Mouse (Mus musculus) thymus, postnatal 36 days (tissue): ENCODE results near the gene Hpdl.
"Not testable (repeated sequence)": the region's sequence is repeated elsewhere in the genome, so short reads cannot be mapped to it uniquely, and the experiment has no call there.

ENCODE experiments used
- DNase-seq, 2 experiments: peaks; one replicate each; pipeline ENCODE4 v3.0.0; 2022; ENCODE audit warnings: mixed read lengths in 2 of 2

Hpdl gene

DNA sequence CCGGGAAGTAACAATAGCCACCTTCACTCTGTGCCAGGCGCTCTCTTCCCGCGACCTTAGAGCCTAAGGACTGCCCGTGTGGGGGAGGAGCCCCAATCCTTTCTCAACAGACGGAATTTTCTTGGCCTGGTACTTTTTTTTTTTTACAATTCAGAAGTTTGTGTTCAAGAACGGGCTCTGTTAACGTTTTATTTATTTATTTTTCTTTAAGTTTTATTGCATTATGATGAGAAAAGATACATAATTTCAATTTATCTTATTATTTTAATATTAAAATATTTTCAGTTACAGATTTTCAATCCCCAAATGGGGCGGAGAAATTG lies at the start of gene Hpdl:
Gene Hpdl (minus strand): TSS at position 14 of the 323 bp plus-strand sequence.
- no peak for DNase-seq

DNA sequence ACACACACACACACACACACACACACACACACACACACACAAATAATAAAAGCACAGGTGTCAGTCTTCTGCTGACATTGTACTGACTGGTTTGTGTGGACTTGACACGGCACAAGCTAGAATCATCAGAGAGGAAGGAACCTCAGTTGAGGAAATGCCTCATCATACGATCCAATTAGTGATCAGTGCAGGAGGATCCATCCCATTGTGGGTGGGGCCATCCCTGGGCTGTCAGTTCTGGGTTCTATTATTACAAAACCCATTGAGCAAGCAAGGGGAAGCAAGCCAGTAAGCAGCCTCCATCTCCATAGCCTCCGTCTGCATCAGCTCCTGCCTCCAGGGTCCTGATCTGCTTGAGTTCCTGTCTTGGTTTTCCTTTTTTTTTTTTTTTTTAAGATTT lies 48.4 kb upstream of the Hpdl start:
- DNase-seq, result no peak

DNA sequence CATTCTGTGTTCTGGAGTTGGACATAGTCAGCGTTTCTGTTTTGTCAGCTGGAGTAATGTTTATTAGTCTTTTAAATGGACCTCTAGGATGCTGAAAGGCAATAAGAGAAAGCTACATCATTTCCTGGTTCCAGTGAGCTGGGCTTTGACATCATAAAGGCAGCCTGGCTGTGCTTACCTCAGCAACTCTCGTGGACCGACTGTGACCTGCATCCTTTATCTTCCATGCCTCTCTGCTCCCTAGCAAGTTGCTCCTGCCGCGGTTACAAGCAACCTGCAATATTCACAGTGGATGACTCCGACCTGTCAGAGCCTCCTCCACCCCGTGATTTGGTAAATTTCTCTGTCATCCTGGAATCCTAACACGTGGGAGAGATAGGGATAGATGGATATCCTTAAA lies 40.5 kb upstream of the Hpdl start:
- DNase-seq, result no peak

DNA sequence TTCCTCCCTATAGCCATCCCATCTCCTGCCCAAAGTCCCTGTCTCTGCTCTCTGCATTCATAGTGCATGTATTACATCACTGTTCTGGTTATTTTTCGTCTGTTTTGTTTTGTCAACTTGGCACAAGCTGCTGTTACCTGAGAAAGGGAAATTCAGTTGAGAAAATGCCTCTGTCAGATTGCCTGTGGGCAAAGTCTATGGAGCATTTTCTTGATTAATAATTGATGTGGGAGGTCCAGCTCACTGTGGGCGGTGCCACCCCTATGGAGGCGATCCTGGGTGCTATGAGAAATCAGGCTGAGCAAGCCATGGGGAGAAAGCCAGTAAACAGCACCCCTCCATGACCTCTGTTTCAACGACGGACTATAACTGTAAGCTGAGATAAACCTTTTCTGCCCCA lies 38.2 kb upstream of the Hpdl start:
- DNase-seq, result no peak

DNA sequence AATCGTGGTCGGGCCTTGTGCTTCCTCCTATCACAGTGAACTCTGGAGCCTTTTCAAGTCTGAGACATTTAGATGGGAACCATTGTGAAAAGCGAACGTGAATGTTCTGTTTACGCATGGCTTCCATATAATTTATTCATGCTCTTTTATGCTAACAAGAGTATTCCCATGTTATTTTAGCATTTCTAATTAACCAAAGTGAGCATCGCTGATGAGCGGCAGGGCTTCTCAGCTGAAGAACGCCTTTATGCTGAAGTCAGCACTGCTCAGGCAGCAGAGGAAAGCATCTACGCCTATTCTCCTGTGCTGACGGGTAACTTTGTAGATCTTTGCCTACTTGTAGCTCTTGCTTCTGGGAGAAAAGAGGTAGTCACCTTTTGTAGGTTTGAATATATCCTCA lies 35.7 kb upstream of the Hpdl start:
- no peak for DNase-seq

DNA sequence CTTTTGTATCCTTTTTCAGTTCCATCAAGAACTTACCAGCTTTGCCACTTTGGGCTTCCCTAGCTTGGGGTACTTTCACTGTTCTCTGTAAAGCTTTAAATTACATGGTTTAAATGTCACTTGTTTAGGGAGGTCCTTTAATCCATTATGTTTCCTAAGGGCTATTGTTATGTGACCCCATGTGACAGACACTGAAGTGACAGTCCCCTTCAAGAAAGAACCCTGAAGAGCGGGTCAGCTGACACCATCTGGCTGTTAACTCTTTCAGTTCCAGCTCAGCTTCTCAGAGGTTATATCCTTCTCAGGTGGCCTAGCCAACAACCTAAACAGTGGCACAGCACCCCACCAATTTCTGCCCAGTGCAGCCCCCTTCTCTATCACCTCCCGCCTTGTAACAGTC lies 32.8 kb upstream of the Hpdl start:
- DNase-seq, result no peak

DNA sequence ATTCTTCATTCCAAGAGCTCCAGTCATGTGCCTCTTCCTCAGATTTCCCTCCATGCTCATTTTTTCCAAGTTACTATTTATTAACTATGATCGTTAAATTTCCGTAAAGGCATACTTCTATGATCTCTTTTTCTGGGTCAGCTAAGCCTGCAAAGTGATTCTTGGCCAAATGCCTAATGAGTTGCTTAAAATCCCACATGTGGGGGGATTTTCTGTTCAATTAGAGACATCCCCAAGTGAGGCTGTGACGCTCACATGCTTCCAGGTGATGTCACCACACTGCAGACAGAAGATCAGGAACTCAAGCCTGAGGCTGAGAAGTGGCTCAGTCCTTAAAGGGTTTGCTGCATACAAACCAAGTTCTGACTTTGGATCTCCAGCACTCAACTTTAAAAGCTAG lies 28.4 kb upstream of the Hpdl start:
- no peak for DNase-seq

DNA sequence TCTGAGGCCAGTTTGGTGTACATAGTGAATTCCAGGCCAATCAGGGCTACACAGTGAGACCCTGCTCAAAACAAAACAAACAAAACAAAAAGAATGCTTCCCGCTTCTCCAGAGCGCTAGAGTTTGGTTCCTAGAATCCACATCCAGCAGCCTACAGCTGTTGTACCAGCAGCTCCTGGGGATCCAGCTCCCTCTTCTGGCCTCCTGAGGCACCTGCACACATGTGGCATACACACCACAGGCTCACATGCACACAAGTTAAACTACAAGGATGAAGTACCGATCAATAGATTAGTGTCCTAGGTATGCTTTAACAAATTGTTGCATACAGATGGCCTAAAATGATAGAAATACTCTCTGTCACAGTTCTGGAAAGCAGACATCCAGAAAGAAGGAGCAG lies 22.8 kb upstream of the Hpdl start:
- no peak for DNase-seq

DNA sequence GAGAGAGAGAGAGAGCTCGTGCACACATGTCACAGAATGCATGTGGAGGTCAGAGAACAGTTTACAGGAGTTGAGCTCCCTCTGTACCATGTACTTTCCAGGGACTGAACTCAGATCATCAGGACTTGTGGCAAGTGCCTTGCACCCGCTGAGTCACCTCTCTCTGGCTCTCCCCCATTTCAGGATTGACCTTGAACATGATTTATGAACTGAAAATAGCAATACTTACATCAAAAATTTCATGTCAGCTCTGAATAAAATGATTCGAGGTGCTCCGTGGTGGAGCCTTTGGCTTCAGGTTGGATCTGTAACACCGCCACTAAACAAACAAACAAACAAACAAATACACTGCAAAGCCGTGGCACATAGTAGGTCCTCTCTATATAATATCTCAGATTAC lies 19.3 kb upstream of the Hpdl start:
- no peak for DNase-seq

DNA sequence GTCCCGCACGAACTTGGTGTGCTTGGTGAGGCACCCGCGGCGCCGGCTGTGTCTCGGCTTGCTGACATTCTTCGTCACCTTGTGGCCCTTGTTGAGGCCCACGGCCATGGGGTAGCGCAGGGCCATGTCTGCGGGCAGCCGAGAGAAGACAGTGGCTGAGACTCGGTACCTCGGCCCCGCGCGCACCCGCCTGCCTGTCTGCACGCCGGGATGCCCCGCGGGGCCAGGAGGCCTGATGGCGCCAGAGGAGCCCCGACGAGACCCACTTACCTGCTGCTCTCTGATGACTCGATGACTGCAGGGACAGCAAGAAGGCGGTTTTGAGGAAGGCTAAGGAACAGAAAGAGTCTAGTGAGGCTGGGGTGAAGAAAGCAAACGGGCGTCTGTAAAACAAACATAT lies 18.6 kb upstream of the Hpdl start:
- DNase-seq, result not testable (repeated sequence)

DNA sequence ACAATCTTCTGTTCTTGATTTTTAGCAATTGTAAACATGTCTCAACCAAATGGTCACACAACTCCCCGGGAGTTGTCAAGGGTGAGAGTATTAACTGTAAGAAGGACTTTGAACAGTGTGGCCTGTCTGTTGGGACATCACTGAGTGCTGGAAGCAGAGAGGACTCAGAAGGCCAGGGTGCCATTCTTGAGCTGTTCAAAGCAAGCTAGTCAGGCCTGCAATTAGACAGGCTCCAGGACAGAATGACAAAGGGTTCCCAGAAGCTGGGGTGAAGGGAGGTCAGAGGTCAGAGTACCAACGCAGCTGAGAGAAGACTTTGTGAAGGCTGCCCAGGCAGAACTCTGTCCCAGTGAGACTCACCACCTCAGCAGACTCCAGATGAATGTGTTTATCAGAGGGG lies 17.5 kb upstream of the Hpdl start:
- DNase-seq, result no peak

DNA sequence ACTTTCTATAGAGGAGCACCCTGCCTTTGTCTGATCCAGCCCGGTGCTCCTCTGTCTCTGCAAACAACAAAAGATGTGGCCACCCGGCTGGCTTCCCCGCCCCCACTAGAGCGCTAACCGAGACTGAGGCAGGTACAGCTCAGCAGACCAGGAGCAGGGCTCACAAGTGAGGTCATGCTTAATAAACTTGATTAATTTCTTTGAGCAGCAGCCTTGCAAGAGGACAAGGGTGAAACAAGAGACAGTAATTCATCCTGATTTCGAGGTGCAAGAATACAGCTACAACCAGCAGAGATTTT lies 8.5 kb upstream of the Hpdl start:
- DNase-seq, result no peak

DNA sequence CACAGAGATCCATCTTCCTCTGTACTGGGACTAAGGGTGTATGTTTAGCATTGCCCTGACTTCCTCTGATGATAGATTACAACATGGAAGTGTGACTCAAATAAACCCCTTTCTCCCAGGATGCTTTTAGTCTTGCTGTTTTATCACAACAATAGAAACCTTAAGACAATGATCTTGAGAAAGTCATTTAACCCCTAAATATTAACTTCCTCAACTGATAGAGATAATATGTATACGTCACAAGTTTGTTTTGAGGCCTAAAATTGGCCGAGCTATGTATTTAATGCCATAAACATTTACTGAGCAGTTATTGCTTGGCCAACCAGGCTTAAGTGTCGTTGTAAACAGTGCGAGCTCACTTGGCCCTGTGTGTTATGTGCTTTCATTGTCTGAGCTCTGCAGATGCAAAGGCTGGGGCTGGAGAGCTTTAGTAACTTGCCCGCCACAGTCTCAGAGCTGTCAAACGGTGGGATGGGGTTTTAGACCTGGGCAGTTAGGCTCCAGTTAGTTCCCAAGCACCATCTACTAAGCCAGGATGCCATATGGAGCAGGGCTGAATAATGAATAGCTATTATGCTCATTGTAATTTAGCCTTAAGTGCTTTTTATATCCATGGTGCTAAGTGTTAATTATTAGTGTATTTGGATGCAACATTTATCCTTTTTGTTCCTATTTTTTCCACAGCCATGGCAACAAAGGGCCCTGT lies 8.0 kb upstream of the Hpdl start:
- DNase-seq, result no peak

DNA sequence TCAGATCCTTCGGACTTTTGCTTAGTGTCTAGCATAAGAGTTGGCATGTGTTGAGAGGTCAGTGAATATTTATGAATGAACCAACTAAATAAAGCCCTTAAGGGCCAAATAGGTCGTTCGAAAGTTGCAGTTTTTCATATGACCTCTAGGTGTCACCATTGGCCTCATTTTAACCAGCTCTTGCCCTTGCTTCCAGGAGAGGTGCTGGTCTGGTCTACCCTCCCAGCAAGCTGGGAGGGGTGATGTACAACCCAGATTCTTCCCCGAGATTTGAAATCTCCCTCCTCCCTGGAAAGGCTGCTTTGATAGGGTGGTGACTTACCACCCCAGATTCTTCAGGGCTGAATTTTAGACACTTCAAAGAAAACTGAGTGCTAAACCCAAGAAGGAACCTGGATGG lies 6.3 kb upstream of the Hpdl start:
- no peak for DNase-seq

DNA sequence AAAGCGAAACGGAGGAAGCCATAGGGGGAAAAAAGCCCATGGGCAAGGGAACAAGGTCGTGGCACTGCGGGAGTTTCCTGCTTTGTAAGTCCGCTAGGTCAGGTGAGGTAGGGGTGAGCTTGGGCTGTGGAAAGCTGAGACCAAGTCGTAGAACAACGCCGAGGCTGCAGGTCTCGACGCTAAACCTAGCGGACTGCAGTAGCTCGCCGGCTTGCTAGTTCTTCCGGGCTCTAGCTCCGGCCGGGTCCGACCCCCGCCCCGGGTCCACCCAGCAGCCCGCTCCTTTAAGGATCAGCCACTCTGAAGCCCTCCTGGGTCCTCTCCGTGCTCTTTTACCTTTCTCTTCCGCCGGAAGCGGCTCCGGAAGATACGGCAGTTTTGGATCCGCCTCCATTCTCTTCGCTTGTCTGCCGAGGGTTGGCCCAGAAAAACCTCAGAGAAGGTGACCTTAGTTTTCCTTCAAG lies 3.1 kb upstream of the Hpdl start:
- DNase-seq, result peak; percentile 76 to 77

DNA sequence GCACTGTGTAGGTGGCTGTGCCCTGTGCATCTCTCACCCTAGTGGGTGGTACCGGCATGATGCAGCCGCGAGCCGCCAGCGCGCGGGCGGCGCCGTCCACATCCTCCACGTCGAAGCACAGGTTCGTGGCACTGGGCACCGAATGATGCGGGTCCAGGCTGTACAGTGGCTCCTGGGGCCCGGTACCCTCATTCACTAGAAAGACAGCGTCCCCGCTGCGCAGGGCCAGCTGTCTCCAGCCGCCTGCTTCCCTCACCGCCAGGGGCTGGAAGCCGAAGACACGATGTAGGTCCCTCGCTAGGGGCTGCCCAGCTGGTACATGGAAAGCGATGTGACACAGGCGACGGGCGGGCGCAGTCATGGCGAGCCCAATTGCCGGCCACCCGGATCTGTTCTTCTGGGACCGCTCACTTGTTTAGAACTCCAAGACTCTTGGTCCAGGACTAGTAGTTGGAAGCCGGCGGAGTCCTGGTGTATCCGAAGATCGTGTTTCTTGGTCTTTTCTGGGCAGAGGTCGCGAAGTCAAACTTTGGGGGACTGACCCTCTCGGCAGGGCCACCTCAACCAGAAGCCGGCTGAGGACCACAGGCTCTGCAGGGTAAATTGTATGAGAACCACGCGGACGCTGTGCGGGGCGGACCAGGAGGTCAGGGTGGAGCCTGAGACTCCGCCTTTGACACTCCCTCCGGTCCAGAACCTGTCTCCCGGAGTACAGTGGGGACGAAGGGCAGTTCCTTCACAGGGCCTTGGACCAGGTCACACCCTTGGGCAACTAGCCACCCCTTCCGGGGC lies 409 bp downstream of the Hpdl start:
- DNase-seq, result peak; percentile 36 to 37

DNA sequence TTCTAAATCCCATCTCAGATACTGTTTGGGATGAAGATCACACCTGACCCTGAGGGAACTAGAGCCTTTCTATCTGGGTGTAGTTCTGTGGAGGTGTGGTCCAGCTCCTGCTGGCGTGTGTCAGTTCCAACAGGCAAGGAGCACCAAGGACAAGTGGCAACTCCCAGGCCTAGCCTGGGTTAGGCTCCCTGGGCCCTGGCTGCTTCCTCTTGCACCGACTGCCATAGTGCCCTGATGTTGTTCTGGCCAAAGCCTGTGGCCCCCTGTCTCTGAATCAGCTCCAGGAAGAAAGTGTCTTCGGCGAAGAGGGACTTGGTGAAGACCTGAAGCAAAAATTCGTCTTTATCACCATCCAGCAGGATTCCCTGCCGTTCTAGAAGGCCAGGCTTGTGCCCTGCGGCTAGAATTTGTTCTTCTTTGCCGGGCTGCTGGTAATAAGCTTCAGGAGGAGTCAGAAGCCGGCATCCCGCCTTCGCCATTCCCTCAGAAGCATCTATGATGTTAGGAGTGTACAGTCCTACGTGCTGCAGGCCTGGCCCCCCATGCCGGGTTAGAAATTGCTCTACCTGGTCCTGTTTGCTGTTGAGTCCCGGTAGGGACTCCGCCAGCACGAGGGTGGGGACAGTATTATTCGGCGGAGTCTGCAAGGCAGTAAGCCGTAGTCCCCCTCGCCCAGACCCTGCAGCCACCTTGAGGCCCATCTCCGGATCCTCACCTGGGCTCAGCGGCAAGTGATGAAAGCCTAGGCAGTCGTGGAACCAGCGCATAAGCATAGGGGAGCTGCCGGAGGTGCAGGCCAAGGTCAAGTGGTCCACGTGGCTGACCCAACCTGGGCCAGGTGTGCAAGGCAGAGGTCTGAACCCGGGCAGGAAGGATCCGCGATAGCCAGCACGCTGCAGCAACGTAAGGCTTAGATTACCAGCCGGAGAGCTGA lies 1.3 kb downstream of the Hpdl start:
- DNase-seq, result no peak

DNA sequence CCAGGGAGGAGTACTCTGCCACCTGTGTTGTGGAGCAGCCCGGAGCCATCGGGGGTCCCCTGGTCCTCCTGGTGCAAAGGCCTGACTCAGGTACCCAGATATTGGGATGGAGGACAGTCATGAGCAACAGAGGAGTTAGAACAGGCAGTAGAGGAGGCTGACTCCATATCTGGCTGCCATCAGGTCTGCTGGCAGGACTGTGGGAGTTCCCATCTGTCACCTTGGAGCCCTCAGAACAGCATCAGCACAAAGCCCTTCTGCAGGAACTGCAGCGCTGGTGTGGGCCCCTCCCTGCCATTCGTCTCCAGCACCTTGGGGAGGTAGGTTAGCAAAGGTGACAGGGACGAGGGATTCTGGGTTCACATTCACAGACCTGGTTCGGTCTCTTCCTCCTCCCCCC lies 4.0 kb downstream of the Hpdl start:
- DNase-seq, result no peak

DNA sequence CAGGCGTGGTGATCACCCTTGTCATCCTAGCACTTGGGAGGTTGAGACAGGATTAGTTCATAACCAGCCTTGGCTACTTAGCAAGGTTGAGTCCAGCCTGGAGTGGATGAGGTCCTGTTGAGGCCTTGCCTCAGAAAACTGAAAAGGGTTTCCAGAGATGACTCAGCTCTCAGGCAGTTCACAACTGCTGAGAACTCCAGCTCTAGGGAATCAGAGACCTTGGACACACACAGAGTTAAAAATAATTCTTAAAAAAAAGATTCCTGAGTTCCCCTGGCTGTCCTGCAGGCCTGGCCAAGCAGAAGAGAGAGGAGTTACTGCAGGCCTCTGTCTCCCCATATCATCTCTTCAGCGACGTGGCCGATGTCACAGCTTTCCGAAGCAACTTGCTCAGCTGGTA lies 6.2 kb downstream of the Hpdl start:
- DNase-seq, result no peak

DNA sequence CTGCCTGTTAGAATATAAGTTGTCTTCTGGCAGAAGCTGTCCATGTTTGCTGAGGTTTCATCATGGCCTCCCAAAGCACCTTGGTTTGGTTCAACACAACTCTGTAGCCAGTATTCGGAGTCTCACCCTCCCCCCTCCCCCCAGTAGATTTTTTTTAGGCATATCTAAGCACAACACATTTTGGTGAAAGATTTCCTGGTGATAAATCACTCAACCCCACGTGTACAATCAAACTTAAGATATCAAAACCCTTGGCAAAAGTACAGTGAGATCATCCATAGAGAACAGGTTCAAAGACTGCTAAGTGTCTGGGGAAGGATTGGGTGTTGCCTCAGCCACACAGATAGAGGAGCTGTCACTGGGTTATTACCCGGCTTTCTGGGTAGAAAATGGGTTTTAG lies 10.5 kb downstream of the Hpdl start:
- DNase-seq, result no peak

DNA sequence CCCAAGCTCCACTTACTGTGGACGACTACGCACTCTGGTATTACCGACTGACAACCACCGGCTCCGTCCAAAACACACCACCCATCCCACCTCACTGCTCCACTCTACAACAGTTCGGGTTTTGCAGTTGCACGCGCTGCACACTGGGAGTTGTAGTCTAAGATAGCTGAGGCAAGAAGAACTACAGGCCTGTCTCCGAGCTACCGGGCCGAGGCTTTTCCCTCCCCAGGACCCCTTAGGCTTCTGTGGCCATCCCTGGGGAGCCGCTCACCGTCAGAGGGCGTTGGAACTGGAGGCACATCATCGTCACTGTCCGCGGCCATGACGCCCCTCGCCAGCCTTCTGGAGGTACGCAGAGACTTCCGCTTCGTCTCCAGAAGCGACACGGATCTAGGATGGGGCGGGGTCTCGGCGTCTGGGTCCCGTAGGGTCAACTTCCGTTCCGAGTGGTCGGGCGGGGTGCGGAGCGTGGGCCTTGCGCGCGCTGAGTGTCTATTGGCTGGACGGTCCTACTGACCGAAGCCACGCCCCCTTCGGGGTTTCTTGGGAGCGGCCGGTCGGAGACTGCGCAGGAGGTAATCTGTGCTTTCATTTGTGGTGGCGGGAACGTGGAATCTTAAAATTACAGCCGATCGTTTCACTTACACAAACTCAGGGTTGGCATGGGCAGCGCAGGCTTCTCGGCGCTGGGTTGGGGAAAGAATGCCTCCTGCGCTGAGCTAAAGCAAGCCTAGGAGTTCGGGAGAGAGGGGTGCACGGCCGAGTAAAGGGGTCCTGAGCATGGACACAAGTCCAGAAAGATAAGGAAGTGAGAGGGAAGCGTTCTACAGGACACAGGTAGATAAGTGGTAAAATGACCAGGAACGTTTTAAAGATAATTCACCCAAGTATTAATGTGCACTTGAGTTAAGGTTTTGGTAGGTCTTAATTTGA lies 14.0 kb downstream of the Hpdl start, which contains the start of the genes Toe1 and Mutyh:
Gene Toe1 (minus strand): TSS at position 444 of the 933 bp plus-strand sequence.
Gene Mutyh (plus strand): TSS at position 527 of the 933 bp plus-strand sequence.
- DNase-seq, result peak; percentile 91 to 95

DNA sequence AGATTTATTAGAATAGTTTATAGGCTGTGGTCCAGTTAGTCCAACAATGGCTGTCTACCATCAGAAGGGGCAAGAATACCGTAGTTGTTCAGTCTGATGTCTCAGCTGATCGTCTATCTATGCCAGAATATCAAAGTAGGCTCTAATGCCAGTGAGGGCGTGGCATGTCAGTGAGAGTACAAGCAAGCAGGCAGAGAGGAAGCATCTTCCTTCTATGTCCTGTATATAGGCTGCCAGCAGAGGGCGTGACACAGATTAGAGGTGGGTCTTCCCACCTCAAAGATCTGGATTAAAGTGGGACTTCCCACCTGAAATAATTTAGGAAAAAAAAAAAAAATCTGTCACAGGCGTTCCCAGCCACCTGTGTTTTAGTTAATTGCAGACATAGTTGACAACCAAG lies 21.6 kb downstream of the Hpdl start:
- peak in 1 of 2 experiments; percentile 23 for DNase-seq
